Mouse (Mus musculus) kidney, postnatal 0 days (tissue): ENCODE measurements around the gene Birc3. TPM values are rescaled to one million over a fixed set of nuclear protein-coding genes. Genes with fewer than 3 reads are reported as not detected.
"Not testable (repeated sequence)": the region's sequence is repeated elsewhere in the genome, so short reads cannot be mapped to it uniquely, and the experiment has no call there.

ENCODE experiments used
- ATAC-seq: fragments of 200-750 bp; cut with Nextera tagmentation; replicated peaks from 2 replicates; pipeline ENCODE4 v1.8.0; 2017; ENCODE audit warnings: low read depth, moderate number of reproducible peaks, moderate TSS enrichment, moderate library complexity; ENCODE audit not compliant: low FRiP score
- DNase-seq: peaks from one replicate; pipeline ENCODE4 v3.0.0-alpha.2; 2016; ENCODE audit warnings: low spot score
- H3K27ac ChIP-seq: fragments of 300-500 bp; sonication (generic); 2 replicates; pipeline ENCODE4 v1.5.1; 2014; ENCODE audit warnings: mild to moderate bottlenecking
- H3K27me3 ChIP-seq: fragments of 300-500 bp; sonication (generic); 2 replicates; pipeline ENCODE4 v1.6.1; 2014; ENCODE audit warnings: low read length, mixed read lengths; ENCODE audit not compliant: insufficient read depth
- H3K36me3 ChIP-seq: fragments of 300-500 bp; sonication (generic); 2 replicates; pipeline ENCODE4 v1.6.1; 2014; ENCODE audit warnings: low read length, mixed read lengths; ENCODE audit not compliant: insufficient read depth
- H3K4me1 ChIP-seq: fragments of 300-500 bp; sonication (generic); replicated peaks from 2 replicates; pipeline ENCODE4 v1.6.1; 2014; ENCODE audit warnings: antibody characterized with exemption, low read length, mixed read lengths; ENCODE audit not compliant: insufficient read depth
- H3K4me2 ChIP-seq: fragments of 300-500 bp; sonication (generic); 2 replicates; pipeline ENCODE4 v1.6.1; 2014; ENCODE audit warnings: mild to moderate bottlenecking, low read length, moderate library complexity, mixed read lengths
- H3K4me3 ChIP-seq: fragments of 300-500 bp; sonication (generic); replicated peaks from 2 replicates; pipeline ENCODE4 v1.5.1; 2014; ENCODE audit warnings: low read depth, low read length
- H3K9ac ChIP-seq: fragments of 300-500 bp; sonication (generic); 2 replicates; pipeline ENCODE4 v1.6.1; 2014; ENCODE audit warnings: low read depth, low read length
- H3K9me3 ChIP-seq: fragments of 300-500 bp; sonication (generic); replicated peaks from 2 replicates; pipeline ENCODE4 v1.6.1; 2016; ENCODE audit warnings: low read length, inconsistent platforms, mixed read lengths
- CTCF ChIP-seq: IDR thresholded peaks from 2 replicates; pipeline ENCODE4 v1.5.1; 2016; ENCODE audit warnings: antibody characterized with exemption, low read depth, mild to moderate bottlenecking, moderate library complexity
- WGBS: fragments of 180-500 bp; shearing (Covaris S2); extraction: QIAGEN DNeasy Blood & Tissue Kit; methylation state at CpG from one replicate; pipeline ENCODE4 v1.1.7; 2014; 5-methylcytosine and 5-hydroxymethylcytosine counted together
- polyA plus RNA-seq: library from polyadenylated mRNA; unstranded; fragments of >200 nt; fragmentation: Nextera tagmentation; extraction: Ambion mirVana; gene quantifications from 2 replicates; pipeline ENCODE4 v1.2.1, GENCODE M21; 2015

The Birc3 gene
- polyA plus RNA-seq, 1 experiment from 2014 or later: 5.3 TPM

DNA sequence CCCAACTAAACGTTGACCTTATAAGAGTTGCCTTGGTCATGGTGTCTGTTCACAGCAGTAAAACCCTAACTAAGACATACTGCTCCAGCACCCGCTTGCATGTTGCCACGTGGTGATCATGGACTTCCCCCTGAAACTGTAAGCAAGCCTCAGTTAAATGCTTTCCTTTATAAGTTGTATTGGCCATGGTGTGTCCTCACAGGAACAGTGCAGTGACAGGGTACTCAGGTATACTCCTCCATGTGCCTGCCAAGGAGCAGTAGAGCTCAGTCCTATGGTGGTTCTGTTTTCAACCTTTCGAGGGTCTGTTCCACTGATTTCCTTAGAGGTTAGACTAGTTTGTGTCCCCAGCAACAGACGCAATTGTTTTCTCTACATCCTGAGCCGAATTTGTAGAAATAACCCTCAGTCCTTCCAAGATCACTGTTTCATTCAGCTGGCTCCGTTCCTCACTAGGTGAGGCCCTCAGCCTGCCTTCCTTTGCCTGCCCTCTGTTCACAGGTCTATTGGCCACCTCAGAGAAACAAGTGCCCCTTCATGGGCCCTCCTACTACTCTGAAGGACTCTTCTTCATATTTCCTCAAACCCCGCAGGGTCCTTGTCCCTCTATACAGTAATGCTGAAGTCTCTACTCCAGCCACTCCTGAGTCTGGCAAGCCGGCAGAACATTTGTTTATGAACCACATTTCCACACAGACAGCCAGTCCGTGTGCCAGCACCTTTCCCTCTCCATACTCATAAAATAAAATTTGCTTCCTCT lies 2.2 kb downstream of the Birc3 start:
- no peak for TF ChIP-seq CTCF
- WGBS: 81% methylated on average over 10 of the region's 10 CpGs
- H3K27ac ChIP-seq: peak overlapping the region; percentile 31; the same call in 1 of the 2 replicates
- no peaks in the 10 kb centered on the region for H3K27me3 ChIP-seq
- DNase-seq (no peak), ATAC-seq (no peak)
- 0 out of 2 replicates have a peak, but pooled peaks cover under 1% of the 10 kb centered on the region for H3K36me3 ChIP-seq
- no peak overlapping the region for H3K4me3 ChIP-seq
- H3K4me2 ChIP-seq: no peak overlapping the region
- H3K9ac ChIP-seq: no peak overlapping the region
- no peaks in the 10 kb centered on the region for H3K9me3 ChIP-seq
- H3K4me1 ChIP-seq: peaks cover 7% of the 10 kb centered on the region; the same call in 1 of the 2 replicates

DNA sequence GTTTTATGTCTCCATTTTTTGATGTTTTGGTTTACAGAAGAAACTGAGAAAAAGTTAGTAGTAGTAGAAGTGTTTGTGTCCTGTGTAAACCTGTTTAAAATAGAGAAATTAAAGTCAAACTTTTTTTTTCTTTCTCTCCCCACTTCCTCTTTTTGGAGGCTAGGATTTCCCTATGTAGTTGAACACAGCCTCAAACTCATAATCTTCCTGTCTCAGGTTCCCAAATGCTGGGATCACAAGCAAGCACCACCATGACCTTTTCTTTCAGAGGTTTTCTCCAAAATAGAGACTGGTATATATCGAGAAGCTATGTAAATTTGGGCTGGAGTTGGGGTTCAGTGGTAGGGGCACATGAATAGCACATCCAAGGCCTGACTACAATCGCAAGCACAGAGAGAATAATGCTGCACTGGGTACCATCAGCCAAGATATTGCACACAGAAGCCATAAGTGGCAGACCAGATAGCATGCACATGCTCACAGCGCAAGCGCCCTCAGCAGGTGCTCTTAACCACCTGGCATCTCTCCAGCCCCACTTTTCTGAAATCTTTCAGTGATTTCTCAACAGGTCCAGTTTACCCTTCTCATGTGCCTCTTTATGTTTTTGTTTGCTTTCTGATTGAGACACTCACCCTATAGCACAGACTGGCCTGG lies 4.0 kb downstream of the Birc3 start:
- no peak for DNase-seq
- 92% methylated on average over 4 of the region's 4 CpGs for WGBS
- no peak overlapping the region for H3K4me2 ChIP-seq
- TF ChIP-seq CTCF: no peak
- no peak overlapping the region for H3K27ac ChIP-seq
- no peaks in the 10 kb centered on the region for H3K27me3 ChIP-seq
- H3K9me3 ChIP-seq: no peaks in the 10 kb centered on the region
- no peak overlapping the region for H3K9ac ChIP-seq
- 0 out of 2 replicates have a peak, but pooled peaks cover 7% of the 10 kb centered on the region for H3K36me3 ChIP-seq
- ATAC-seq: no peak
- H3K4me1 ChIP-seq: peaks cover 7% of the 10 kb centered on the region; the same call in 1 of the 2 replicates
- H3K4me3 ChIP-seq: no peak overlapping the region

DNA sequence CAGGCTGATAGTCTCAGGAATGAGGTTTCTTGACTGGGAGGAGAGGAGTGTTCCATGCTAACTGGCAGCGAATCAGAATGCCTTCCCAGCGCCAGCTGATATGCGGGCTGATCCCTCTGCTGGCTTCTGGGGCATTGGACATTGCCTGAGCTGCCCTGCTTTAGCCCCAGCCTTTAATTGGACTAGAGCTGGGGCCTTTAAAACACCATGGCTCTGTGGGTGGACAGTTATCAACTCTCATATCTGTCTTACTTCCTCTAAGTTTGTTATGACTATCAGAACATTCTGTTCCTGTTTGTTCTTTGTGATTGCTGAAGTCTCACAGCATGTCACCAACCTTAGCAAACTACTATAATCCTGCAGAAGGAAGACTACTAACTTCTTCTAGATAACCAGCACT lies 5.0 kb downstream of the Birc3 start:
- Histone ChIP-seq H3K9me3 (no peaks in the 10 kb centered on the region), H3K36me3 (0 out of 2 replicates have a peak, but pooled peaks cover 7% of the 10 kb centered on the region), H3K27ac (no peak overlapping the region), H3K4me2 (no peak overlapping the region), H3K27me3 (no peaks in the 10 kb centered on the region), H3K4me3 (no peak overlapping the region), H3K4me1 (peaks cover 7% of the 10 kb centered on the region; the same call in 1 of the 2 replicates), H3K9ac (no peak overlapping the region)
- ATAC-seq (no peak), DNase-seq (no peak)
- 97% methylated on average over 3 of the region's 3 CpGs for WGBS
- TF ChIP-seq CTCF: no peak

DNA sequence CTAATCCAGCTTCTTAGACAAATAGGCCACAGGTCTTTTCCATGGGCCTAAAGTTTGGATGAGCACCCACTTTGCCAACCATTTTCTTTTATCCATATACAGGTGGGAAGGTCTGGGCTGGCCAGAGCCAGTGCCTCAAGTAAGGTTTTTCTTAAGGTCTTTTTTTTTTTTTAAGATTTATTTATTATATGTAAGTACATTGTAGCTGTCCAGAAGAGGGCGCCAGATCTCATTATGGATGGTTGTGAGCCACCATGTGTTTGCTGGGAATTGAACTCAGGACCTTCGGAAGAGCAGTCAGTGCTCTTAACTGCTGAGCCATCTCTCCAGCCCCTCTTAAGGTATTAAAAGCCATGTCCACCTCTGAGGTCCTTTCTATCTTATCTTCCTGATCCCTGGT lies 6.0 kb downstream of the Birc3 start:
- not testable (repeated sequence) for ATAC-seq, H3K36me3 ChIP-seq, H3K4me2 ChIP-seq, H3K27ac ChIP-seq, DNase-seq, H3K4me3 ChIP-seq, H3K9ac ChIP-seq, H3K9me3 ChIP-seq, H3K4me1 ChIP-seq, H3K27me3 ChIP-seq
- WGBS: 83% methylated on average over 2 of the region's 2 CpGs
- TF ChIP-seq CTCF: 0 out of 2 replicates have a peak, but pooled peaks have one; percentile 15

DNA sequence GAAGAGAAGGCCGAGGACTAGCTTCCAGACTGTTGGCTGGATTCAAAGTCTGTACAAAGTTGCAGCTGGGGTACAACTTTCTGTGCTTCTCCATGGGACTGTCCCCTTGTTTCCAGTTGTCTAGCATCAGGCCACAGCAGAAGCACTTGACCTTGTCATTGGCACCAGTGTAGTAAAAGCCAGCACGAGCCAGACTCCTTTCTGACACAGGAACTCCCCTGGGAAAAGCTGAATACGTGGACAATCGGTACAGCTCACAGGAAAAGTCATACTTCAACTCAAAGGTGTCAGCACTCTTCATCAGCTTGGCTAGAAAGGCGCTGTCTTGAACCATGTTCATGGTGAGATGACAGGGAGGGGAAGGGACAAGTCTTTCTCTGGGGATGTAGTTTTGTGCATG lies 12.0 kb downstream of the Birc3 start:
- no peak overlapping the region for H3K4me3 ChIP-seq
- no peak overlapping the region for H3K9ac ChIP-seq
- no peak for DNase-seq
- no peaks in the 10 kb centered on the region for H3K27me3 ChIP-seq
- H3K36me3 ChIP-seq: 0 out of 2 replicates have a peak, but pooled peaks cover 7% of the 10 kb centered on the region
- no peak for ATAC-seq
- H3K4me1 ChIP-seq: no peaks in the 10 kb centered on the region
- TF ChIP-seq CTCF: no peak
- no peak overlapping the region for H3K4me2 ChIP-seq
- no peak overlapping the region for H3K27ac ChIP-seq
- H3K9me3 ChIP-seq: no peaks in the 10 kb centered on the region
- 77% methylated on average over 5 of the region's 5 CpGs for WGBS

DNA sequence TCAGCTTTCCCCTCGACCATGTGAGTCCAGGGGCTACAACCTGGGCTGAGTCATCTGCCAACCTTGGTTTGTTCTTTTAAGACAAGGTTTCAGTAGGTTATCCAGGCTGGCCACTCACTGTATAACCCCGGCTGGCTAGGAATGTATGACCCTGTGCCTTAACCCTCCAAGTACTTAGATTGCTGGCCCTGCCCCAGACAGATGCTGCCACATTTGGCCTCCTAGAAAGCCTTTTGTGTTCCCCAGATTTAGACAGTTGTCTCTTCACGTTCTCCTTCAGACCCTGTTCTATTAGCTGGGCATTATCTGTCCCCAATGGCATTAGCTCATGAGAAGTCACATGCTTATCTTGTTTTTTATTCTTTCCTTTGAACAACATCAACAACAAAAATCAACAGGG lies 17.1 kb downstream of the Birc3 start:
- ATAC-seq: 0 out of 2 replicates have a peak, but pooled peaks have one; percentile 12
- no peak for DNase-seq
- Histone ChIP-seq H3K9ac (no peak overlapping the region), H3K36me3 (no peaks in the 10 kb centered on the region), H3K27me3 (no peaks in the 10 kb centered on the region), H3K27ac (no peak overlapping the region), H3K4me1 (no peaks in the 10 kb centered on the region), H3K4me2 (no peak overlapping the region), H3K4me3 (no peak overlapping the region), H3K9me3 (no peaks in the 10 kb centered on the region)
- no peak for TF ChIP-seq CTCF
- WGBS: 63% methylated on average over 3 of the region's 3 CpGs
